Mouse (Mus musculus): ENCODE results near the gene Cfap299. TPM values are rescaled to one million over a fixed set of nuclear protein-coding genes. Genes with fewer than 3 reads are reported as not detected.
"Not testable (repeated sequence)": the region's sequence is repeated elsewhere in the genome, so short reads cannot be mapped to it uniquely, and the experiment has no call there.

Gene Cfap299
- polyA plus RNA-seq, 1 experiment = not detected

DNA sequence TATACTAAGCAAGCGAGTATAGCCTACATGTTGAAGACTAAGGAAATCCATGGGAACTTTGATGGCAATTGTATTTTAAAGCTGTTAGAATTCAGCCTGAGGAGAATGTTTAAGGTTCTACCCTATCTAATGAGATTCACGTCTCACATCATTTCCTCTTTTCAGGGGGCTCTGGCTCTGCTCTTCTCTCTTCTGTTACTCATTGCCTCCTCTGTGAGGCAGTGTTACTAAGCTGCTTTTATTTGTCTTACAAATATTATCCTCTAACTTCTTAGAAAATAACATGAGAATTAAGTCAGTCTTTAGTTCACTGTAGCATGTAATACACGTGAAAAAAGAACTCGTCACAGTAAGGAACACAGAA is 246.3 kb downstream of the Cfap299 start:
- TF ChIP-seq CTCF (IDR thresholded peaks at IDR 0.05; ENCODE audit: control insufficient read depth, insufficient read depth, low read length) (no peak), POLR2A (IDR thresholded peaks at IDR 0.05; ENCODE audit: borderline replicate concordance, control insufficient read depth, low read depth, low read length) (no peak)
- H3K4me3 ChIP-seq (replicated peaks; ENCODE audit: control insufficient read depth, low read depth, low read length) = no peak overlapping the region
- H3K4me1 ChIP-seq (ENCODE audit: control insufficient read depth, insufficient read depth, low read length) = no peaks in the 10 kb centered on the region
- H3K27ac ChIP-seq (ENCODE audit: control insufficient read depth, insufficient read depth, low read depth, low read length, poor library complexity) = no peak overlapping the region
- 67% methylated on average over 4 of the region's 4 CpGs for WGBS

DNA sequence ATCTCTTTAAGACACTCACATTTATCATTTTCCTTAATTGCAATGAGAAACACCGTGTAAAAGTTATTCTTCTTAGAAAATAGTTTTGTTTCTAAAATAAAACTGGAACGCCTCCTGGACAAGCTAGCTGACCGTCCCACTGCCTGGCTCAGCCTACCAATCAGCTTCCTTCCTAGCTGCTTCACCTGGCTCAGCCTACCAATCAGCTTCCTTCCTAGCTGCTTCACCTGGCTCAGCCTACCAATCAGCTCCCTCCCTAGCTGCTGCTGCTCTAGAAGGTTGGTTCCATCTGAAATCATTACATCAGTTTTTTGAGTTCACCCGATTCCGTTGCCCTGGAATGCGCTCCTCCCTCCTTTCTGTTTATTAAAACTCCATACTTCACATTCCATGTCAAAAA is 247.4 kb downstream of the Cfap299 start:
- H3K4me3 ChIP-seq (replicated peaks; ENCODE audit: control insufficient read depth, low read depth, low read length); H3K4me1 ChIP-seq (ENCODE audit: control insufficient read depth, insufficient read depth, low read length); H3K27ac ChIP-seq (ENCODE audit: control insufficient read depth, insufficient read depth, low read depth, low read length, poor library complexity): not testable (repeated sequence)
- WGBS = 82% methylated on average over 6 of the region's 6 CpGs

DNA sequence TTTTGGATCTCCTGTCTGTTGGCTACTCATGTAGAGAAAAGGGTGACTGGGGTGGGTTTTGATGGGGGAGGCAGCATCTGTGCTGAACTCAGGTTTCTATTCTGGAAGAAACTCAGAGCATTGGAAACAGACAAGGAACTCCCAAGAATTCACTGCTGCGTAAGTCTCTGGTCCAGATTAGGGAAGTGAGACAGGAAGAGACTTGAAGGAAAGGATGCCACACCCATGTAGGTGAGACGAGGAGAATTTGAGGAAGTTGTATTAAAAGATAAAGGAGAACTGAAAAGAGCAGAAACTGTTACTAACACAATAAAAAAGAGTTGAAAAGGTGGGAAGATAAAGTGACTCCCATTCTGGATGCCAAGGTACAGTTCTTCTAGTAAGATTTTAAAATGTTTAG is 249.3 kb downstream of the Cfap299 start:
- WGBS = 1% methylated on average over 2 of the region's 2 CpGs
- H3K27ac ChIP-seq (ENCODE audit: control insufficient read depth, insufficient read depth, low read depth, low read length, poor library complexity) = no peak overlapping the region
- TF ChIP-seq CTCF (IDR thresholded peaks at IDR 0.05; ENCODE audit: control insufficient read depth, insufficient read depth, low read length) = no peak
- no peak for TF ChIP-seq POLR2A (IDR thresholded peaks at IDR 0.05; ENCODE audit: borderline replicate concordance, control insufficient read depth, low read depth, low read length)
- H3K4me3 ChIP-seq (replicated peaks; ENCODE audit: control insufficient read depth, low read depth, low read length) = no peak overlapping the region
- no peaks in the 10 kb centered on the region for H3K4me1 ChIP-seq (ENCODE audit: control insufficient read depth, insufficient read depth, low read length)

DNA sequence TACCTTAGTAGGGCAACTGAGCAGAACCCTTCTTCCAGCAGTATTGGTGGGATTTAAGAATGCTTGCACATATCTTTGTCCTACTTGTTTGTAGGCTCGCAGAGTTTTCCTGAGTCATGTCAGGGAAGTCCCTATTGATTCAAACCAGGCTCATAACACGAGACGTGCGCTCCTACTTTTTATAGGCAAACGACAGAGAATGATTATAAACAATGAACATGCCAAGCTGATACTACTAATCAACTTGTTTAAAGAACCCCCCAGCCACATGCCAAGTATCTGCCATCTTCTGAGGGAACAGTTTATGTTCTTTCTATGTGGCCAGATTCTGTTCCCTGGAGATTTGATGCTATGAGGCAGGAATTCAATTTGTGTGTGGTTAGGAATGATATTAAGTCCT is 251.7 kb downstream of the Cfap299 start:
- TF ChIP-seq POLR2A (IDR thresholded peaks at IDR 0.05; ENCODE audit: borderline replicate concordance, control insufficient read depth, low read depth, low read length) = no peak
- no peak overlapping the region for H3K4me3 ChIP-seq (replicated peaks; ENCODE audit: control insufficient read depth, low read depth, low read length)
- no peaks in the 10 kb centered on the region for H3K4me1 ChIP-seq (ENCODE audit: control insufficient read depth, insufficient read depth, low read length)
- H3K27ac ChIP-seq (ENCODE audit: control insufficient read depth, insufficient read depth, low read depth, low read length, poor library complexity) = no peak overlapping the region
- 58% methylated on average over 5 of the region's 5 CpGs for WGBS

DNA sequence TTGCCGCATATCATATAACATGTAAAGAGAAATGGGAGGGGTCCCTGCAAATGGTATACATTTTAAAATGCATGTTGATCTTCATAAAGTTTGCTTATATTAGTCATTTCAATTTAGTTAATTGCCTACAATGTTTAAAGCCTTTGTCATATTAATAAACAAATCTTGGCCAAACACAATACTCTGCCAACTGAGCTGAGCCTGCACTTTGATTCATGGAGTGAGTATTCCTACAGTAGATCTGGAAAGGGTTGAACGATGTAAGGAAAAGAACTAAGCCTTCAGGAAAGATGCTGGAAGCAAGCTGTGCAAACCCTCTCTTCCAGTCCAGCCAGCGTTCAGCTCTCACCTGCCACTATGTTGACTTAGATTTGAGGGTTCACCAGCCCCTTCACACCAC is 252.9 kb downstream of the Cfap299 start:
- no peak for TF ChIP-seq POLR2A (IDR thresholded peaks at IDR 0.05; ENCODE audit: borderline replicate concordance, control insufficient read depth, low read depth, low read length)
- TF ChIP-seq CTCF (IDR thresholded peaks at IDR 0.05; ENCODE audit: control insufficient read depth, insufficient read depth, low read length) = no peak
- Histone ChIP-seq H3K27ac (ENCODE audit: control insufficient read depth, insufficient read depth, low read depth, low read length, poor library complexity) (no peak overlapping the region), H3K4me1 (ENCODE audit: control insufficient read depth, insufficient read depth, low read length) (no peaks in the 10 kb centered on the region), H3K4me3 (replicated peaks; ENCODE audit: control insufficient read depth, low read depth, low read length) (no peak overlapping the region)
- 75% methylated on average over 3 of the region's 3 CpGs for WGBS

DNA sequence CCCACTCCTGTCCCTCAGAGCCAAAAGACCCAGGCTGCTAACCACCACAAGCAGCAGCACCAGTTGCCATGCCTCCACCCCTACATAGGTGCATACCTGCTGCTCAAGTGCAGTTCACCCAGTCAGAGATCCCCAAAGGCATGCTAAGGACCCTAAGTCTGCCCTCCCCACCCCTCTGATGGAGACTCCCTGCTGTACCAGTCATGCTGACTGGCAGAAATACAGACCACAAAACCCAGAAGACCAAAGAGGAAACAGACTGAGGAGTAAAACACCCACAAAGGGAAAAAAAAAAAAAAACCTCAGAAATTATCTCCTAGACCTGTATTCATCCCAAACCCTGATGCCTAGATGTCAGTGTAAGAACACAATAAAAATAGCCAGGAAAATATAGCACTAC is 256.8 kb downstream of the Cfap299 start:
- no peaks in the 10 kb centered on the region for H3K4me1 ChIP-seq (ENCODE audit: control insufficient read depth, insufficient read depth, low read length)
- no peak overlapping the region for H3K27ac ChIP-seq (ENCODE audit: control insufficient read depth, insufficient read depth, low read depth, low read length, poor library complexity)
- TF ChIP-seq POLR2A (IDR thresholded peaks at IDR 0.05; ENCODE audit: borderline replicate concordance, control insufficient read depth, low read depth, low read length) (no peak), CTCF (IDR thresholded peaks at IDR 0.05; ENCODE audit: control insufficient read depth, insufficient read depth, low read length) (no peak)
- no peak overlapping the region for H3K4me3 ChIP-seq (replicated peaks; ENCODE audit: control insufficient read depth, low read depth, low read length)

DNA sequence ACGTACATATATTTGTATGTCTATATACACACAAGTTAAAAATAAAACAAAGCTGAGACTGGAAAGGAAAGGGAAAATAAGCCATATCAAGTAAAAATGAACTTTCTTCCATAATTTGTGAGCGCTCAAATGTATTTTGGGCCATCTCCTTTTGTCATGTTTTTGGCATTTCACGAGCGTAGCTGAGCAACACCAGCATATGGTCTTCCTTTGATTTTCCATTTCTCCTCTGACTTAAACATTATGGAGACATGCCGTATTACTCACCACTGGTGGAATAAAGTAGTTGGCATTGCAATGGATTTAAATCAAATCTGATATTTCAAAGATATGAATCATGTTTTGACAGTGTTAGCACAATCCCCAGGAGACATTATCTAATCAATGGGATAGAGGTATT is 284.4 kb downstream of the Cfap299 start:
- Histone ChIP-seq H3K27ac (ENCODE audit: control insufficient read depth, insufficient read depth, low read depth, low read length, poor library complexity) (no peak overlapping the region), H3K4me3 (replicated peaks; ENCODE audit: control insufficient read depth, low read depth, low read length) (no peak overlapping the region), H3K4me1 (ENCODE audit: control insufficient read depth, insufficient read depth, low read length) (no peaks in the 10 kb centered on the region; the same call in 1 of the 2 replicates)
- no peak for TF ChIP-seq CTCF (IDR thresholded peaks at IDR 0.05; ENCODE audit: control insufficient read depth, insufficient read depth, low read length)
- TF ChIP-seq POLR2A (IDR thresholded peaks at IDR 0.05; ENCODE audit: borderline replicate concordance, control insufficient read depth, low read depth, low read length) = no peak
- 87% methylated on average over 5 of the region's 5 CpGs for WGBS

DNA sequence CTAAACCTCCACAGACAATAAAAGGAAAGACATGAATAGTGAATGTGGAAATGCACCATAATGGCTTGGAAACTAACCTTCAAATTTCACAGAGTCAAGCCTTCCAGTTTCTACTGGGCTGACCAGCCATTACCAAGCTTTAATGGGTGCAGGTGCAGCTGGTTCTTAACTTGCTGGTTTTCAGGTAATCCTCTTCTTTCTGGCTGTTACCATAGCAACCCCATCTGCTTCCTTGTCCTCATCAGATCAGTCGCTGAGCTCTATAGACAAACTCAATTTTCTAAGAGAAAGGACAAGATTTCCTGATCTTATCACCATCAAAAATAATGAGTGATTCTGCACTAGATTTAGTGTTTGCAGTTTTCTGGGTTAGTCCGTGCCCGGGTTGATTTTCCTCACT is 287.8 kb downstream of the Cfap299 start:
- H3K27ac ChIP-seq (ENCODE audit: control insufficient read depth, insufficient read depth, low read depth, low read length, poor library complexity) = no peak overlapping the region
- H3K4me3 ChIP-seq (replicated peaks; ENCODE audit: control insufficient read depth, low read depth, low read length) = no peak overlapping the region
- no peaks in the 10 kb centered on the region; the same call in 1 of the 2 replicates for H3K4me1 ChIP-seq (ENCODE audit: control insufficient read depth, insufficient read depth, low read length)
- TF ChIP-seq CTCF (IDR thresholded peaks at IDR 0.05; ENCODE audit: control insufficient read depth, insufficient read depth, low read length) = no peak
- TF ChIP-seq POLR2A (IDR thresholded peaks at IDR 0.05; ENCODE audit: borderline replicate concordance, control insufficient read depth, low read depth, low read length) = no peak
- 67% methylated on average over 3 of the region's 3 CpGs for WGBS

DNA sequence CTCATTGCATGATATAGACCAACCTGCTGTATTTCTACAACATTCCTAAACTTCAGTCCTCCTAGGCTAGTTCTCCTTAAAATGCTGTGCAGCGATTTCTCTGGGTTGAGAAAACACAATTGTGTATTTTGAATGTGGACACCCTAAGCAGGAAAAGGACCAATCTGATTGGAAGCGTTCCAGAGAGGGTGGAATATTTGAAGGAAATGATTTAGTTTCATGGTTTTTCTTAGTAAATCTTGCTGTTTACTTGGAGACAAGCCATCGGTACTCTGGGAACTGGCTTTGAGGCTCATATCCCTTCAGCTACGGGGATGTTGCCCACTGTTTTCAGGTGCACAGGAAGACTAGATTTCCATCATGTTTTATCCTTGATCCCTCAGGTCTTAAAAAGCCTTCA is 288.3 kb downstream of the Cfap299 start:
- Histone ChIP-seq H3K4me3 (replicated peaks; ENCODE audit: control insufficient read depth, low read depth, low read length) (no peak overlapping the region), H3K4me1 (ENCODE audit: control insufficient read depth, insufficient read depth, low read length) (no peaks in the 10 kb centered on the region; the same call in 1 of the 2 replicates), H3K27ac (ENCODE audit: control insufficient read depth, insufficient read depth, low read depth, low read length, poor library complexity) (no peak overlapping the region)
- TF ChIP-seq POLR2A (IDR thresholded peaks at IDR 0.05; ENCODE audit: borderline replicate concordance, control insufficient read depth, low read depth, low read length) (no peak), CTCF (IDR thresholded peaks at IDR 0.05; ENCODE audit: control insufficient read depth, insufficient read depth, low read length) (no peak)
- 60% methylated on average over 4 of the region's 4 CpGs for WGBS
